ENCODE assay signal across 7 mouse cellular contexts in genomic region chr13:81210516-81210915, GRCm38 (mm10).
"Had no signal": no experiment of that assay in that cellular context is flagged by ENCODE, and none has a peak within 500 bp of the region (broad histone marks: within the 10 kb centered on the region; RNA-seq: fewer than 3 reads in every experiment).

No protein-coding gene starts in this region.

- DNase-seq: lung, adult 2 months; lung, postnatal 14 days; lung, postnatal 36 days; right cerebral cortex, postnatal 14 days; thymus, adult 2 months; thymus, postnatal 25 days; thymus, postnatal 4 days had no signal
